Mouse (Mus musculus): ENCODE results near the gene Wnt11.

DNA sequence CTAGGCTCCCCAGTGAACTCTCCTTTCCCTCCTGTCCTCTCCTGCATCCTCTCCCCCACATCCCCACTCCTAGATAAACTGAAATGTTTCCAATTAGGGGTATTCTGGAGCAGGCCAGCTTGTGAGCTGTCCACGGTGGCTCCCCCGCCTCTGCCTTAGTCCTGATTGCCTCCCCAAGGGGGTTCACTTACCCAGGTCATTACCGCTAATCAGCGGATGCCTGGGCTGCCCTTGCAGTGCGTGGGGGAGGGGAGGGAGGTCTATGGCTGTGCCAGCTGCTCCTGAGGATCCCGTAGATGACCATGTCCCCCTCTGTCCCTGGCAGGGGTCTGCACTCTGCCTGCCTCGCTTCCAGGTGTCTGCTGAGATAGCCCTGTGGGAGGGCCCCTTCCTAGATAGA is 8.7 kb downstream of the Wnt11 start:
- TF ChIP-seq CTCF (IDR thresholded peaks at IDR 0.05; ENCODE audit: low read depth, low read length), result no peak
- TF ChIP-seq POLR2A (IDR thresholded peaks at IDR 0.05; ENCODE audit: insufficient read depth, low read length), result no peak
